Mouse (Mus musculus) adrenal gland, postnatal 4 days (tissue): ENCODE data around the gene Efr3b. TPM values are rescaled to one million over a fixed set of nuclear protein-coding genes. Genes with fewer than 3 reads are reported as not detected.

Experiments
- DNase-seq, 2 experiments: peaks; one replicate each; pipeline ENCODE4 v3.0.0; 2021 to 2022; ENCODE audit warnings: low spot score in 2 of 2, mixed read lengths in 2 of 2
- total RNA-seq, 2 experiments: library from RNA; stranded (reverse); gene quantifications; 2 replicates each; pipeline ENCODE4 v1.2.3; 2021

Efr3b gene
- total RNA-seq, 2 experiments from 2014 or later: 4.5 to 5.6 TPM

DNA sequence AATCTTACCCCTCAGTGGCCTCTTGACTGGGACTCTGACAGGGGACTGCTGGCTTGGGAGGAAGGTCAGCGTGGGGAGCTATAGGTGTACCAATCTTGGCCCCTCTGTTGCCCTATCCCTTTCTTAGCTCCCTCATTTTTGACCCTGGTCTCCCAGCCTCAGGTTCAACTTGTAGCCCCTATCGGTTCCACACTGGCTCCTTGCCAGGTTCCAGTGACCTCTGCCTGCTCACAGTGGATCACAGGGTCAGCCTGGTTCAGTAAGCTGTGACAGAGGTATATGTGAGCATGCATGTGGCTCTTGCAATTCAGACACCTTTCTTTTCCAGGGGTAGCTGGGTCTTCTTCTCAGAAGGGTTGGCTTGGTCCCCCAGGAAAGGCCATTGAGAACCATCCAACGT is 122.9 kb downstream of the Efr3b start:
- DNase-seq: no peak

Other genes starting within 250 kb of the Efr3b start
- 100 to 1,000 TPM; 124 to 136 TPM for gene Dnmt3a, start 232.9 kb downstream of the Efr3b start, total RNA-seq
- 1 to 10 TPM; 1.3 to 1.8 TPM for gene Pomc, start 84.0 kb downstream of the Efr3b start, total RNA-seq
- 1 to 10 TPM; 6.9 to 8.0 TPM for gene Dnajc27, start 43.7 kb upstream of the Efr3b start, total RNA-seq
- gene Adcy3, start 94.2 kb upstream of the Efr3b start, total RNA-seq: 10 to 100 TPM; 25.8 to 26.8 TPM
- 1 to 10 TPM; 6.7 to 7.4 TPM for gene Ptrhd1, start 195.1 kb upstream of the Efr3b start, total RNA-seq
- 10 to 100 TPM; 16.4 to 19.2 TPM for gene Cenpo, start 195.4 kb upstream of the Efr3b start, total RNA-seq